Mouse (Mus musculus) urinary bladder, postnatal 36 days (tissue): Measurements from ENCODE around the gene Ciart.
"Not testable (repeated sequence)": the region's sequence is repeated elsewhere in the genome, so short reads cannot be mapped to it uniquely, and the experiment has no call there.

Experiments used
- DNase-seq, 2 experiments: peaks; one replicate each; pipeline ENCODE4 v3.0.0; 2022; ENCODE audit warnings: low spot score in 2 of 2, mixed read lengths in 1 of 2

The Ciart gene

GRCm38 (mm10) chr3:95881979-95882815, at the start of gene Ciart:
Gene Ciart (minus strand): TSS chr3:95882251.
- DNase-seq = peak; percentile 86 to 96

- DNase-seq = no peak
Observed at GRCm38 (mm10) chr3:95931471-95931870, 49.4 kb upstream of the Ciart start.

DNA sequence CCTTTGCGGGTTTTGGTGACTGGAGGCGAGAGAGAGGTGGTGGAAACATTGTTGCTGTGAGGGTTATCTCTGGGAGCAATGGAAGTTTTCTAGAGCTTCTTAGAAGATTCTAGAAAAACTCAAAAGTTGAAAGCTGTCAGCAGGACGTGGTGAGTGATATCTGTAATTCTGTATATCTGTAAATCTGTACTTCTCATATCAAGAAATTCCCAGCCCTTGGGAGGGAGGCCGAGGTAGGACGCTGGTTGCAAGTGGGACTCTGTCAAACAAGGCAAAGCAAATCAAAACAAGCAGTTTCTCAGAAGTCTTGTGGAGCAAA, 48.4 kb upstream of the Ciart start:
- no peak for DNase-seq

GRCm38 (mm10) chr3:95929581-95930470, 47.8 kb upstream of the Ciart start:
- DNase-seq = peak; percentile 25 to 42

- peak; percentile 96 for DNase-seq
Observed at GRCm38 (mm10) chr3:95928658-95929503, 46.8 kb upstream of the Ciart start, which contains the start of gene Anp32e. Gene Anp32e (plus strand): TSS chr3:95929246.

GRCm38 (mm10) chr3:95928261-95928657, 46.2 kb upstream of the Ciart start:
- no peak for DNase-seq

- no peak for DNase-seq
Observed at GRCm38 (mm10) chr3:95925087-95925486, 43.0 kb upstream of the Ciart start.

DNA sequence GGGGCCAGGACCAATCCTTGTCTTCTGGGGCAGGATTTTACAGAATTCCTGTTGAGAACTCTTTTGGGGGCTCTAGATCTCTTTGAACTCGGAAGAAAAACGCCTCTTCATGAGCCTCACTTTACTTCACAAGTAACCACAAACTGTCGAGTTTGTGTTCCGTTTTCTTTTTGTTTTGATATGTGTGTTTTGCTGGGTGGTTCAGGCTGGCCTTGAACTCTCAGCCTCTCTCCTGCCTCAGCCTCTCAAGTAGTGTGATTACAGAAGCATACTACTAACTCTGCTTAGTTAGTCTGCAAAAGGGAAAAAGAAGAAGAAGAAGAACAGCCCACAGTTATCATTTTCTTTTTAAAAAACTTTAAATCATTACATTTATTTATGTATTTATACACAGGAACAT, 42.1 kb upstream of the Ciart start:
- no peak for DNase-seq

DNA sequence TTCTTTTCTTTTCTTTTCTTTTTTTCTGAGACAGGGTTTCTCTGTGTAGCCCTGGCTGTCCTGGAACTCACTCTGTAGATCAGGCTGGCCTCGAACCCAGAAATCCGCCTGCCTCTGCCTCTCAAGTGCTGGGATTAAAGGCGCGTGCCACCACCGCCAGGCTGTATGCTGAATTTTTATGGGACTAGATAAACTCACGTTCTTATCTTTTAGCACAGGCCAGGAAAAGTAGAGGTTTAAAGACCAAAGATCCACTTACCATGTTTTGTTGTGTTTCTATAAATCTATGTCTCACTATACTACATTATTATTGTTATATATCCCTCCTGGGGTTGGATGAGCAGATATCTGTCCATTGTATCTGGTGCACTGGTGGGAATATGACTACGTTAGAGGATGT, 41.4 kb upstream of the Ciart start:
- not testable (repeated sequence) for DNase-seq

DNA sequence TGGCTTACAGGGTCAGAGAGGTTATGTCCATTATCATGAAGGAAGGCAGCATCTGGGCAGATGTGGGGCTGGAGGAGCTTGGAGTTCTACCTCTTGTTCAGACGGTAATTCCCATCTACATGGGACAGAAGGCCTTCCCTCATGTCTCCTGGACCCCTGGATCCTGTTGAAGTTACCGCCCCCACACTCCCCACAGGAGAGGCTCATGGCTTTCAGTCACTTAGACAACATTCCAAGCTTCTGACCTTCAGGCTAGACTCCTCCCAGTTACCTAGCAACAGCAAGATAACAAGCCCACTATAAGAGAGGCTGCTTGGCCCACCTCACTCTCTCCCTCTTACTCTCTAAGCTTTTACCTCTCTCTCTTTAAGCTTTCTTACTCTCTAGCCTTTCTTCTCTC, 38.5 kb upstream of the Ciart start:
- DNase-seq = not testable (repeated sequence)

GRCm38 (mm10) chr3:95916760-95917159, 34.7 kb upstream of the Ciart start:
- no peak for DNase-seq

DNA sequence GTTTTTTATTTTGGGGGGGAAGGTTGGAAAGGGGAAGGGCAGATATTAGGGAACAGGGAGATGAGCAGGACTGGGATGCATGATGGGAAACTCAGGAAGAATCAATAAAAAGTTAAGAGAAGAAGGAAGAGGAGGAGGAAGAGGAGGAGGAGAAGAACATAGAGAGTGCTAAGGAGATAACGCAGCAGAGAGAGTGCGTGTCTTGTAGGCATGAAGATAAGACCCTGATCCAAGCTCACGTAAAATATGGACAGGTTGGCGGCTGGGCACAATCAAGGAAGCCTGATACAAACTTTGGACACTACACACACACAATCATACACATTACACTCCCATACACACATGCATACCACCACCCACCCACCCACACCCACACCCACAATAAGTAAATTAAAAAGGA, 32.7 kb upstream of the Ciart start:
- DNase-seq = no peak

- no peak for DNase-seq
Observed at GRCm38 (mm10) chr3:95907613-95908012, 25.6 kb upstream of the Ciart start.

DNA sequence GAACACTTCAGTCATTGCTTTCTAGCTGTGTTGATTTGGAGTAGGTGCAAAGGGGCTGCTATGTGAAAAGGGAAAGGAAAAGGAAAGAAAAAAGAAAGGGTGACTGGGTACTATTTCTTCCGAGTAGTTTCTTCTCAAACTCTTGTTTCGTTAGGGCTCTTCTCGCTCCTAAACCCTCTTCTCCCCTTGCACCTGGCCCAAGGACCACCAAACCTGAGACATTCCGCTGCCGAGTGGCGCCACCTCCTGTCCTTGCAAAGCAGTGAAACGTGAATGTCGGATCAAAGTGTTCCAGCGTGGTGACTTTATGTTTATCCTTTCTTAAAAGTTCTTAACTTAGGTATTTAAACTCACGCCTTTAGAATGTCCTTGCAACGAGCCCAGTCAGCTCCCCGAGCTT, 24.8 kb upstream of the Ciart start:
- DNase-seq = no peak

GRCm38 (mm10) chr3:95905940-95906492, 24.0 kb upstream of the Ciart start:
- DNase-seq = peak; percentile 43 to 57

DNA sequence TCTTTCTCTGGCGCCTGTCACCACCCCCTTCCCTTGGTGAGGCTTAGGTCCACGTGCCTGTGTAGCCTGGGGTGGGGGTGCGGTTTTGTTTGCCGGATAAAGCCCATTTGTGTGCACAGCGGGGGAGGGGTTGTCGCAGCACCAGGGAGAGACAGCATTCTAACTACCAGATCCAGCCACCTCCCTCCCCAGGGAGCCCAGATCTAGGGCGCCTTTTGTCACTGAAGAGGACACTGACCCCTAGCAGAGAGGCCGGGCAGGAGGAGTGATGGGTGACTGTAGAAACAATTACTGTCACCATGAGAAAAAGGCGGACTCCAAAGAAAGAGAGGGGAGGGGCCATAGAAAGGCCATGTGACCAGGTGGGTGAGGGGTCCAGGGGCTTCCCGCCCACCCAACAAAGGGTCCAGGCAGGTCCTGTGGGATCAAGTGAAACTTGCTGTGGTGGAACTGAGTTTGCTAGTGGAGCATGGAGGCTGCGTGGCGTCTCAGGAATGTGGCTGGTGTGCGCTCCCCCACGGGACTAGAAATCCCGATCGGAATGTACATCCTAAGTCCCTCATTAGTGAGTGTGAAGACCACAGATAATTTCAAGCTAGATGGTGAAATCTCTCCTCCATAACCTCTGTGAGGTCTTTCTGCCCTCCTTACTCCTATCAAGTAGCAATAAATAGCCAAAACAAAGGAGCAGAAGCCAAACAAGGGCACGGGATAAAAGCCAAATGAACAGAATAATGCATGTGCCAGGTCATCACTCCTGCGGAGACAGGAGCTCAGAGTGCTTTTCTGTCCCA, 23.3 kb upstream of the Ciart start:
- DNase-seq = no peak

- DNase-seq = no peak
Observed at GRCm38 (mm10) chr3:95904568-95904967, 22.5 kb upstream of the Ciart start, which contains the start of gene Car14. Gene Car14 (minus strand): TSS chr3:95904691.

DNA sequence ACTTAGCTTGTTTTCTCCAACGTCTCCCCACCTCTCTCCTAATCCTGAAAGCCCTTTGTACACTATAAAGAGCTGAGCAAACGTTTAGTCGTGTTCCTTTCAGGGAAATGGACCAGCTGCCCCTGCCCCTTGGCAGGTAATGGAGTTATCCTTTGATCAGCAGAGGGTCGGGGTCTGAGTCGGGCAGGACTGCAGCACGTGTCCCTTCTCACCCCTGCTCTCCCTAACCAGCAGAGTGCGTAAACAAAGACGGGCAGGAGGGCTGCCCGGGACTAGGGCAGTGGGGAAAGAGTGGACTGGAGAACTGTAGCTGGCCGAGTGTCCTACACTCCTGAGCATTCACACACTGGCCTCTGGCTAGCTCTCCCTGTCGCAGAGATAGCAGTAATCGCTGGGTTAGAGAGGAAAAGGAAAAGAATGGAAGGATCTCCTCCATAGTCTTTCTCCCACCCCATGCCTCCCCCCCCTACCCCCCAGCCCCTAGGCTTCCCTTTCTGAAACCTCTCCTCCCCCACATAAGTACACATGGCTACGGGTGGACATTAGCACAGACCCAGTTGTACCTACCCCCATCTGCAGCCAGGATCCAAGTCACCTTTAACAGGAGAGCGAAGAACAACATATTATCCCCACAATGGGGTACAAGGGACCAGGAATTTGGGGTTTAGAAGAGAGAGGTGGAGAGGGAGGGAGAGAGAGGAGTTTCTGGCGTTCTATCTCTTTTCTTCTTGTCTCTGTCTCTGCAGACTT, 21.9 kb upstream of the Ciart start:
- no peak for DNase-seq

DNA sequence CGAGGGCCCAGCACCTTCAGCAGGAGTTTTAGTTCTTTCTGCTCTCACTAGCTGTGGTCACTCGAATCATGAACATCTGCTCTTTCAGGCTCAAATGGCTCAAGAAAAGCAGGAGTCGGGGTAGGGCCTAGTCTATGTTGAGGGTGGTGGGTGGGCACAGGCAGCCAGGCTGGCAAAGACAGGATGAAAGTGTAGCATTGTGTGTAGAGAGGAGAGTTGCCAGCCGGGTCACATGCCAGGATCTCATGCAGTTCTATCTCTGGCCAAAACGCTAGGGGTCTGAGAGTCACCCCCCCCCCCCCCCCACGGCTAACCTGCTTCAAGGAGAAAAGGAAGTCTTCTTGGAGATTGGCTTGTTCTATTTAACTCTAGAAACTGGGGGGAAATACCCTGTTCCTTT, 20.6 kb upstream of the Ciart start:
- no peak for DNase-seq

DNA sequence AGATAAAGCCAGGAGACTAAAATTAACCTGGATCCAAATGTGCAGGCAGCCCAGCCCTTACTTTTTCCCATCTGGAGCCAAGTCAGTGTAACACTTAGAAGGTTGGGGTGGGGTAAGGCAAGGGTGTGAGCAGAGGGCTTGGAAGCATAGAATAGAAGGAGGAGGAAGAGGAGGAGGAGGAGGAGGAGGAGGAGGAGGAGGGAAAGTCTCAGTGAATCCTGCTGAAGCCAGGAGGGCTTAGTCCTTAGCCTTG, 20.2 kb upstream of the Ciart start:
- no peak for DNase-seq
